Mouse (Mus musculus): ENCODE measurements around the gene Entpd1. TPM values are rescaled to one million over a fixed set of nuclear protein-coding genes. Genes with fewer than 3 reads are reported as not detected.

The Entpd1 gene
- total RNA-seq, 1 experiment: 1.2 TPM

- no peak overlapping the region for H3K4me3 ChIP-seq (ENCODE audit: insufficient read depth in 1 of 2, low read depth in 1 of 2, low read length in 2 of 2, poor library complexity in 1 of 2, severe bottlenecking in 1 of 2)
- no peak overlapping the region for H3K9ac ChIP-seq (ENCODE audit: insufficient read depth, low read depth, low read length, poor library complexity, severe bottlenecking)
- H3K27ac ChIP-seq (ENCODE audit: insufficient read depth, low read depth, low read length, poor library complexity, severe bottlenecking): no peak overlapping the region
- in situ Hi-C loops (cut with MboI; ENCODE audit: low sequenced_read_pairs in 2 of 2, unreplicated experiment in 2 of 2): no loop called here
- TF ChIP-seq MAFK (IDR thresholded peaks at IDR 0.05; ENCODE audit: insufficient read depth, low read depth, low read length): no peak
- TF ChIP-seq CHD2 (IDR thresholded peaks at IDR 0.05; ENCODE audit: low read depth, low read length): no peak
- no peak for TF ChIP-seq ZNF384 (IDR thresholded peaks at IDR 0.05; ENCODE audit: low read depth, low read length)
- no peak for TF ChIP-seq HCFC1 (IDR thresholded peaks at IDR 0.05; ENCODE audit: borderline replicate concordance, insufficient read depth, low read length)
- no peak for TF ChIP-seq ZC3H11A (IDR thresholded peaks at IDR 0.05; ENCODE audit: borderline replicate concordance, low read depth, low read length)
- peaks cover 4 to 9% of the 10 kb centered on the region in 2 experiments; a peak in 2 of 4 replicates for H3K4me1 ChIP-seq (ENCODE audit: control insufficient read depth in 2 of 2, insufficient read depth in 2 of 2, low read length in 2 of 2, poor library complexity in 1 of 2)
- H3K9me3 ChIP-seq (ENCODE audit: control insufficient read depth, insufficient read depth, low read depth, low read length): 0 out of 2 replicates have a peak, but pooled peaks cover 1% of the 10 kb centered on the region
- no peaks in the 10 kb centered on the region for H3K36me3 ChIP-seq (ENCODE audit: control insufficient read depth, insufficient read depth, low read length, poor library complexity, severe bottlenecking)
- DNase-seq (ENCODE audit: low read depth, low spot score): no peak
Measured at GRCm38 (mm10) chr19:40684124-40684523, 72.0 kb downstream of the Entpd1 start.

GRCm38 (mm10) chr19:40684566-40684965 is 72.4 kb downstream of the Entpd1 start:
- TF ChIP-seq ZC3H11A (IDR thresholded peaks at IDR 0.05; ENCODE audit: borderline replicate concordance, low read depth, low read length) (no peak), CHD2 (IDR thresholded peaks at IDR 0.05; ENCODE audit: low read depth, low read length) (no peak), ZNF384 (IDR thresholded peaks at IDR 0.05; ENCODE audit: low read depth, low read length) (no peak), HCFC1 (IDR thresholded peaks at IDR 0.05; ENCODE audit: borderline replicate concordance, insufficient read depth, low read length) (no peak), MAFK (IDR thresholded peaks at IDR 0.05; ENCODE audit: insufficient read depth, low read depth, low read length) (no peak)
- in situ Hi-C loops (cut with MboI; ENCODE audit: low sequenced_read_pairs in 2 of 2, unreplicated experiment in 2 of 2): no loop called here
- no peak for DNase-seq (ENCODE audit: low read depth, low spot score)
- Histone ChIP-seq H3K4me1 (ENCODE audit: control insufficient read depth in 2 of 2, insufficient read depth in 2 of 2, low read length in 2 of 2, poor library complexity in 1 of 2) (peaks cover 4 to 9% of the 10 kb centered on the region in 2 experiments; a peak in 2 of 4 replicates), H3K9ac (ENCODE audit: insufficient read depth, low read depth, low read length, poor library complexity, severe bottlenecking) (no peak overlapping the region), H3K9me3 (ENCODE audit: control insufficient read depth, insufficient read depth, low read depth, low read length) (0 out of 2 replicates have a peak, but pooled peaks cover 1% of the 10 kb centered on the region), H3K4me3 (ENCODE audit: insufficient read depth in 1 of 2, low read depth in 1 of 2, low read length in 2 of 2, poor library complexity in 1 of 2, severe bottlenecking in 1 of 2) (no peak overlapping the region), H3K36me3 (ENCODE audit: control insufficient read depth, insufficient read depth, low read length, poor library complexity, severe bottlenecking) (no peaks in the 10 kb centered on the region), H3K27ac (ENCODE audit: insufficient read depth, low read depth, low read length, poor library complexity, severe bottlenecking) (no peak overlapping the region)

DNA sequence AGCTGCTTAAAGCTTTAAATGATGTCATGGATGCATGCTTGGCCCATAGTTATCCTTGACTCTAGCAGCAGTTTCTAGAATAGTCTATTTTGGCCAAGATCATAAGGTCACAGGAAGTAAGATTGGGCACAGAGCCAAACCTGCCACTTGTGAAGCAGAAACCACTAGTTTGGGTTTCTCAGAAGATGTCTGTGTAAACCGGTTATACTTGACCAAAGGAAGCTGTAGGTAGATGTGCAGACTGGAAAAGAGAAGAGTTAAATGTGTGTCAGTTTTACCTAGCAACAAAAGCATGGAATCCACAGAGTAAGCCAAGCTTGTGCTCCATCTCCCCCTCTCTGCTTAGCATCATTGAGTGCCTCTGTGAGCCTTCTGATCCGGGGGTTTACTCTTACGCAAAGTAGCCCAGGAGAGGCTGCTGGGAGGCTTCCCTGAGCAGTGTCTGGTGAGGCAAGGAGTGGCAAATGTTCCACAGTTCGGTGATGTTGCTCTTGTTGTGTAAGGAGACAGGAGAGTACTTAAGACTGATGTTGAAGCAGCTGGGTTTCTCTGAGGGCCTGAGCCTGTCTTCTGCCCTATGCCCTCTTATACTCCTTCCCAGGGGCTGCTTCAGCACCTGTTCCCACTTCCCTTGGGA is 75.2 kb downstream of the Entpd1 start:
- H3K9me3 ChIP-seq (ENCODE audit: control insufficient read depth, insufficient read depth, low read depth, low read length): no peaks in the 10 kb centered on the region
- H3K27ac ChIP-seq (ENCODE audit: insufficient read depth, low read depth, low read length, poor library complexity, severe bottlenecking): no peak overlapping the region
- H3K9ac ChIP-seq (ENCODE audit: insufficient read depth, low read depth, low read length, poor library complexity, severe bottlenecking): no peak overlapping the region
- in situ Hi-C loops (cut with MboI; ENCODE audit: low sequenced_read_pairs in 2 of 2, unreplicated experiment in 2 of 2): no loop called here
- TF ChIP-seq CHD2 (IDR thresholded peaks at IDR 0.05; ENCODE audit: low read depth, low read length) (no peak), HCFC1 (IDR thresholded peaks at IDR 0.05; ENCODE audit: borderline replicate concordance, insufficient read depth, low read length) (no peak), MAFK (IDR thresholded peaks at IDR 0.05; ENCODE audit: insufficient read depth, low read depth, low read length) (no peak), ZNF384 (IDR thresholded peaks at IDR 0.05; ENCODE audit: low read depth, low read length) (no peak), ZC3H11A (IDR thresholded peaks at IDR 0.05; ENCODE audit: borderline replicate concordance, low read depth, low read length) (no peak)
- peaks cover 4 to 9% of the 10 kb centered on the region in 2 experiments; a peak in 2 of 4 replicates for H3K4me1 ChIP-seq (ENCODE audit: control insufficient read depth in 2 of 2, insufficient read depth in 2 of 2, low read length in 2 of 2, poor library complexity in 1 of 2)
- H3K36me3 ChIP-seq (ENCODE audit: control insufficient read depth, insufficient read depth, low read length, poor library complexity, severe bottlenecking): no peaks in the 10 kb centered on the region
- H3K4me3 ChIP-seq (ENCODE audit: insufficient read depth in 1 of 2, low read depth in 1 of 2, low read length in 2 of 2, poor library complexity in 1 of 2, severe bottlenecking in 1 of 2): no peak overlapping the region
- no peak for DNase-seq (ENCODE audit: low read depth, low spot score)

DNA sequence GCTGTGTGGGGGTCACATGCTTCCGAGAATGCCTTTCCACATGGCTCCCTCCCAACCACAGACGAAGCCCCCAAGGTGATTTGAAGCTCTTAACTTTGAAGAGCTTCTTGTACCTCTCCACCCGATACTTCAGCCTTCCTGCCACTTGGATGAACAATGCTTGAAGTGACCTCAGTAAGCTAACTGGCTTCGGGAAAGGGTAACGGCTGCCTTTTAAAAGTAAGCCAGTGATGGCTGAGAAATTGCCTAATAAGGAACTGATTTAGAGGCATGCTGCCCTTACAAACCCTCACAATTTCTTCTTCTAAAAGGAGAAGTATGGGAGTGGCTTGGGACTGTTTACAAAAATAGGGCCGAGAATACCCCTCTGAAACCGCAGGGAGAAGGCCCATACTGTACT is 81.0 kb downstream of the Entpd1 start:
- Histone ChIP-seq H3K36me3 (ENCODE audit: control insufficient read depth, insufficient read depth, low read length, poor library complexity, severe bottlenecking) (no peaks in the 10 kb centered on the region), H3K9ac (ENCODE audit: insufficient read depth, low read depth, low read length, poor library complexity, severe bottlenecking) (no peak overlapping the region), H3K4me1 (ENCODE audit: control insufficient read depth in 2 of 2, insufficient read depth in 2 of 2, low read length in 2 of 2, poor library complexity in 1 of 2) (peaks cover under 1 to 1% of the 10 kb centered on the region in 2 experiments; a peak in 2 of 4 replicates), H3K4me3 (ENCODE audit: insufficient read depth in 1 of 2, low read depth in 1 of 2, low read length in 2 of 2, poor library complexity in 1 of 2, severe bottlenecking in 1 of 2) (no peak overlapping the region), H3K9me3 (ENCODE audit: control insufficient read depth, insufficient read depth, low read depth, low read length) (no peaks in the 10 kb centered on the region), H3K27ac (ENCODE audit: insufficient read depth, low read depth, low read length, poor library complexity, severe bottlenecking) (no peak overlapping the region; the same call in 1 of the 2 replicates)
- in situ Hi-C loops (cut with MboI; ENCODE audit: low sequenced_read_pairs in 2 of 2, unreplicated experiment in 2 of 2): no loop called here
- TF ChIP-seq CHD2 (IDR thresholded peaks at IDR 0.05; ENCODE audit: low read depth, low read length) (no peak), ZNF384 (IDR thresholded peaks at IDR 0.05; ENCODE audit: low read depth, low read length) (no peak), MAFK (IDR thresholded peaks at IDR 0.05; ENCODE audit: insufficient read depth, low read depth, low read length) (no peak), HCFC1 (IDR thresholded peaks at IDR 0.05; ENCODE audit: borderline replicate concordance, insufficient read depth, low read length) (no peak), ZC3H11A (IDR thresholded peaks at IDR 0.05; ENCODE audit: borderline replicate concordance, low read depth, low read length) (no peak)
- no peak for DNase-seq (ENCODE audit: low read depth, low spot score)

Data from ES-E14 (cell line).